Mouse (Mus musculus) neural tube, embryonic 13.5 days (tissue): ENCODE measurements around the gene Gm49361. TPM values are rescaled to one million over a fixed set of nuclear protein-coding genes. Genes with fewer than 3 reads are reported as not detected.
"Not testable (repeated sequence)": the region's sequence is repeated elsewhere in the genome, so short reads cannot be mapped to it uniquely, and the experiment has no call there.

Experiments used
- ATAC-seq: fragments of 200-750 bp; cut with Nextera tagmentation; 2 replicates; pipeline ENCODE4 v1.8.0; 2017; ENCODE audit warnings: low read depth, mild to moderate bottlenecking, moderate TSS enrichment, moderate library complexity
- H3K27ac ChIP-seq: fragments of 300-500 bp; sonication (generic); replicated peaks from 2 replicates; pipeline ENCODE4 v1.5.1; 2015; ENCODE audit warnings: moderate library complexity, mild to moderate bottlenecking, inconsistent platforms
- H3K27me3 ChIP-seq: fragments of 300-500 bp; sonication (generic); 2 replicates; pipeline ENCODE4 v1.6.1; 2015; ENCODE audit warnings: mild to moderate bottlenecking, inconsistent platforms
- H3K36me3 ChIP-seq: fragments of 300-500 bp; sonication (generic); 2 replicates; pipeline ENCODE4 v1.6.1; 2015; ENCODE audit warnings: mild to moderate bottlenecking, inconsistent platforms
- H3K4me1 ChIP-seq: fragments of 300-500 bp; sonication (generic); replicated peaks from 2 replicates; pipeline ENCODE4 v1.6.1; 2015; ENCODE audit warnings: inconsistent platforms
- H3K4me2 ChIP-seq: fragments of 300-500 bp; sonication (generic); 2 replicates; pipeline ENCODE4 v1.6.1; 2015; ENCODE audit warnings: inconsistent platforms, mild to moderate bottlenecking, moderate library complexity
- H3K4me3 ChIP-seq: fragments of 300-500 bp; sonication (generic); 2 replicates; pipeline ENCODE4 v1.5.1; 2015; ENCODE audit warnings: mild to moderate bottlenecking, inconsistent platforms
- H3K9ac ChIP-seq: fragments of 300-500 bp; sonication (generic); 2 replicates; pipeline ENCODE4 v1.6.1; 2015; ENCODE audit warnings: moderate library complexity, mild to moderate bottlenecking, inconsistent platforms
- H3K9me3 ChIP-seq: fragments of 300-500 bp; sonication (generic); 2 replicates; pipeline ENCODE4 v1.6.1; 2016; ENCODE audit warnings: inconsistent platforms
- WGBS: fragments of 180-500 bp; shearing (Covaris S2); methylation state at CpG from one replicate; pipeline ENCODE4 v1.1.7; 2015; 5-methylcytosine and 5-hydroxymethylcytosine counted together
- polyA plus RNA-seq: library from polyadenylated mRNA; unstranded; fragments of >200 nt; fragmentation: Nextera tagmentation; extraction: Ambion mirVana; gene quantifications from 2 replicates; pipeline ENCODE4 v1.2.1, GENCODE M21; 2015

Gm49361 gene
- polyA plus RNA-seq, 1 experiment from 2014 or later, result not detected

- Histone ChIP-seq H3K36me3 (peaks cover 28% of the 10 kb centered on the region), H3K27me3 (no peaks in the 10 kb centered on the region), H3K4me3 (no peak overlapping the region), H3K4me1 (peaks cover 9% of the 10 kb centered on the region), H3K4me2 (no peak overlapping the region), H3K9me3 (no peaks in the 10 kb centered on the region), H3K27ac (peak overlapping the region; percentile 74), H3K9ac (no peak overlapping the region)
- WGBS, result 45% methylated on average over 12 of the region's 12 CpGs
- ATAC-seq, result no peak
Measured at GRCm38 (mm10) chr14:57701915-57702477, 43.9 kb downstream of the Gm49361 start.

DNA sequence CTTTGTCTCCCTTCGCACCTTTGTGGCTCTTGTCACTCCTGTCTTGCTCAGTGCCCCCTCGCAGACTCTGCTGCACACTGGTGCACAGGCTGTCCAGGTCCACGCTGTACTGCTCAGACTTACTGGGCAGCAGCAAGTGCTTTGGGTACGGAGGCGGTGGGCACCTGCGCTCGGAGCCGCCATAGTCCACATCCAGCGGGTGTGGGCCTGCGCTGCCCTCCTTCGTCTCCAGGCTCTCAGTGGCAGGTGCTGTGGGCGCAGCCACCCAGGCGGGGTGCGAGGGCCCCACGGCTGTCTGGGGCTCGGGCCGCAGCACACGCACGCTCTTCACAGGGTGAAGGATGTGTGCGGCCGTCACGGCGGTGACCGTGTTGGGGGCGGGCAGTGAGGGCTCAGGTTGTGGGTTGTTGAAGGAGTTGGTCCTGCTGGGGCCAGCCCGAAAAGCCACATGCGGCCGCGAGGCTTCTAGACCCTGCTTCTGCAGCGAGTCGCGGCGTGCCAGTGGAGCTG is 46.4 kb downstream of the Gm49361 start:
- H3K4me1 ChIP-seq, result no peaks in the 10 kb centered on the region; the same call in 1 of the 2 replicates
- no peak overlapping the region for H3K27ac ChIP-seq
- no peak overlapping the region for H3K4me2 ChIP-seq
- no peaks in the 10 kb centered on the region for H3K9me3 ChIP-seq
- H3K4me3 ChIP-seq, result no peak overlapping the region
- no peaks in the 10 kb centered on the region for H3K27me3 ChIP-seq
- H3K36me3 ChIP-seq, result peaks cover 51% of the 10 kb centered on the region
- 98% methylated on average over 33 of the region's 33 CpGs for WGBS
- H3K9ac ChIP-seq, result no peak overlapping the region
- ATAC-seq, result no peak

DNA sequence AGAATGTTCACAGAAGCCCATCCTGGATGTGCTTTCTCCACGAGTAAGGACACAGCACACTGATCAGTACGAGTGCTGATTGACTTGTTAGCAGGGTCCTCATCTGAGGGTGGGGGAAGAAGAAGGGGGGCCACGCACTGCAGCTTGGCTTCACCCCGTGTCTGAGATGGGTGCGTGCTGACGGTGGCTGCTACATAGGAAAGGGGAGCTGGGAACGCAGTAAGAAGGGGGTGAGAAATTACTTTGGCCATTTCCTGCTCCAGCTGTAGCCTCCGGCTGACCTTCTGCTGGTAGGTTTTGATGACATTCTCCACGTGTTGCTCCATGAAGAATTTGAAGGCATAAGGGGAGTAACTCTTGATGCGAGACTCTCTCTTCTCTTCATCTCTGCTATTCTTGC is 46.9 kb downstream of the Gm49361 start:
- 89% methylated on average over 10 of the region's 10 CpGs for WGBS
- Histone ChIP-seq H3K27ac (no peak overlapping the region), H3K27me3 (no peaks in the 10 kb centered on the region), H3K36me3 (peaks cover 56% of the 10 kb centered on the region), H3K4me3 (no peak overlapping the region), H3K4me1 (no peaks in the 10 kb centered on the region; the same call in 1 of the 2 replicates), H3K4me2 (no peak overlapping the region), H3K9ac (no peak overlapping the region), H3K9me3 (no peaks in the 10 kb centered on the region)
- ATAC-seq, result no peak

GRCm38 (mm10) chr14:57696066-57696465 is 49.8 kb downstream of the Gm49361 start:
- Histone ChIP-seq H3K4me3 (no peak overlapping the region), H3K4me1 (no peaks in the 10 kb centered on the region), H3K9ac (no peak overlapping the region), H3K27me3 (no peaks in the 10 kb centered on the region), H3K36me3 (peaks cover 72% of the 10 kb centered on the region), H3K27ac (no peak overlapping the region), H3K9me3 (no peaks in the 10 kb centered on the region), H3K4me2 (no peak overlapping the region)
- 96% methylated on average over 15 of the region's 15 CpGs for WGBS
- no peak for ATAC-seq

DNA sequence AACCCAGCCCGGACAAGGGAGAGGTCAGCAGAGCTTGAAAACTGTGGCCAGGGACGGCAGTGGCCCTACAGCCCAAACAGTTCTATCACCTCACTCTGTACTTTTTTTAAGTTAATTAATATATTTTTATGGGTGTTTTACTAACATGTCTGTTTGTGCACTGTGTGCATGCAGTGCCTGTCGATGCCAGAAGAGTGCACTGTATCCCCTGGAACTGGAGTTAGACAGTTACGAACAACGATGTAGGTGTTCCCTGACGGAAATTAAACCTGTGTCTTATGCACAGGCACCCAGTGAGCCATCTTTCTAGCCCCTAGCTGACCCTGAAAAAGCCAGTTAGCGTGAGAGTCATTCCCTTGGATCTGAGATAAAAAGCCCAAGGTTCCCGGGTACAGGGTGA is 50.4 kb downstream of the Gm49361 start:
- no peaks in the 10 kb centered on the region for H3K9me3 ChIP-seq
- H3K4me3 ChIP-seq, result no peak overlapping the region
- ATAC-seq, result no peak
- peaks cover 75% of the 10 kb centered on the region for H3K36me3 ChIP-seq
- H3K27me3 ChIP-seq, result no peaks in the 10 kb centered on the region
- H3K4me1 ChIP-seq, result no peaks in the 10 kb centered on the region
- H3K27ac ChIP-seq, result no peak overlapping the region
- H3K9ac ChIP-seq, result no peak overlapping the region
- WGBS, result 90% methylated on average over 8 of the region's 8 CpGs
- H3K4me2 ChIP-seq, result no peak overlapping the region

- Histone ChIP-seq H3K4me3 (no peak overlapping the region), H3K9ac (no peak overlapping the region), H3K27ac (no peak overlapping the region), H3K4me1 (no peaks in the 10 kb centered on the region), H3K27me3 (no peaks in the 10 kb centered on the region), H3K4me2 (no peak overlapping the region), H3K36me3 (peaks cover 67% of the 10 kb centered on the region), H3K9me3 (no peaks in the 10 kb centered on the region)
- WGBS, result 88% methylated on average over 16 of the region's 16 CpGs
- ATAC-seq, result no peak
Measured at GRCm38 (mm10) chr14:57694246-57694645, 51.7 kb downstream of the Gm49361 start.

- ATAC-seq, result no peak
- Histone ChIP-seq H3K9me3 (no peaks in the 10 kb centered on the region), H3K36me3 (peaks cover 57% of the 10 kb centered on the region), H3K9ac (no peak overlapping the region), H3K27ac (no peak overlapping the region), H3K4me1 (no peaks in the 10 kb centered on the region), H3K4me2 (no peak overlapping the region), H3K27me3 (no peaks in the 10 kb centered on the region), H3K4me3 (no peak overlapping the region)
- 96% methylated on average over 17 of the region's 17 CpGs for WGBS
Measured at GRCm38 (mm10) chr14:57692517-57693130, 53.3 kb downstream of the Gm49361 start.

DNA sequence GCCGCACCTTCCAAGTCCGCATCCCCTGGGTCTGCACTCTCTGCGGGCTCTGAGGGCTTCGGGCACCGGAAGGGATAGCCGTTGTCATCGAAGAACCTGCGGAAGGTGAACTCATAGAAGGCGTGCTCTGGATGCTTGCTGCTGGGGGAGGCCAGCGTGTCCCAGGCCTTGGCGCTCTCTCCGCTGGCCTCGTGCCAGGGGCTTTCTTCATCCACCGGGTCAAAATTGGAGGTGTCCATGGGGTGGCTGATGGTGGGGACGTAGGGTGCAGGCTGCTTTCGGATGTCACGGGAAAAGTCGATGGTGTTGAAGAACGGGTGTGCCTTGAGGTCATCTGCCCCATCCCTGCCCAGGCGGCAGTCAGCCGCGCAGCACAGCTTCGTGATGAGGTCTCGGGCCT is 54.6 kb downstream of the Gm49361 start:
- WGBS, result 97% methylated on average over 24 of the region's 24 CpGs
- H3K36me3 ChIP-seq, result peaks cover 45% of the 10 kb centered on the region

GRCm38 (mm10) chr14:57690681-57691080 is 55.2 kb downstream of the Gm49361 start:
- Histone ChIP-seq H3K4me1 (no peaks in the 10 kb centered on the region), H3K27ac (no peak overlapping the region), H3K4me3 (no peak overlapping the region), H3K9me3 (no peaks in the 10 kb centered on the region), H3K27me3 (no peaks in the 10 kb centered on the region), H3K4me2 (no peak overlapping the region), H3K9ac (no peak overlapping the region), H3K36me3 (peaks cover 39% of the 10 kb centered on the region)
- ATAC-seq, result no peak
- WGBS, result 96% methylated on average over 8 of the region's 8 CpGs

More for the DNA sequence above, 54.6 kb downstream of the Gm49361 start:
- Histone ChIP-seq H3K9me3 (no peaks in the 10 kb centered on the region), H3K27ac (no peak overlapping the region), H3K9ac (no peak overlapping the region), H3K4me3 (no peak overlapping the region), H3K4me1 (no peaks in the 10 kb centered on the region), H3K4me2 (no peak overlapping the region), H3K27me3 (no peaks in the 10 kb centered on the region)
- no peak for ATAC-seq

GRCm38 (mm10) chr14:57688066-57688465 is 57.8 kb downstream of the Gm49361 start:
- not testable (repeated sequence) for H3K9me3 ChIP-seq, H3K27ac ChIP-seq, H3K4me2 ChIP-seq, H3K9ac ChIP-seq, H3K4me3 ChIP-seq, ATAC-seq, H3K4me1 ChIP-seq, H3K27me3 ChIP-seq
- H3K36me3 ChIP-seq, result peaks cover 18% of the 10 kb centered on the region
- WGBS, result 92% methylated on average over 7 of the region's 7 CpGs

DNA sequence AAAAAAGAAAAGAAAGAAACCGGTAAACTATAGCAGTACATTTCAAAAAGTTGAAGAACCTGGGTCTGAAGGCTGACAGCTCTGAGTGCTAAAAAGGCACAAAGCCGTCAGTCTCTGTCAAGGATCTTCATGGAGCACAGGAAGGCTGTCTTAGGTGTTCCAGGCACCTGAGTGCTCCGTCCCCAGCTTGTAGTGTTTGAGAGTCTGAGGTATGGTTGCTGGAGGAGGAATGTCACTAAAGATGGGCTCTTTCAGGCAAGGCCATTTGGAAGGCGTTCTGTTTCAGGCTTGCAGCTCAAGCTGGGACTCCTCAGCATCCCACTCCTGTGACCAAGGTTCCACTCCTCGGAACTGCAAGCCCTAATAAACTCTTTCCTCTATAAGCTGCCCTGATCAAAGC is 58.5 kb downstream of the Gm49361 start:
- ATAC-seq, result no peak

DNA sequence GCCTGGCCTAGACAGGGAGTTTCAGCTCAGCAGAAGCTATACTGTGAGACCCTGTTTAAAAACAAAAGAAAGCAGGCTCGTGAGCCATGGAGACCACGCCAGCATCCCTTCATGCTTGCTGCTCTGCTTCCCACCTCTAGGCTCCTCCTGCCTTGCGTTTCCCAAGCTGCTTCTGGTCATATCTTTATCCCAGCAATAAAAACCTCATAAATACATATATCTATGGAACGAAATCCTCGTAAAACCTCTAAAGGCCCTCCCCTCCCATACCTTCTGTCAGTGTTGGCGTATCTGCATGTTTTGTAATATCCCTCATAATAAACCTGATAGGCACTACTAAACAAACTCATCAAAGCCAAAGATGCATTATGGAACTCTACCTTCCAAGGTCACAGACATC is 59.3 kb downstream of the Gm49361 start:
- H3K9me3 ChIP-seq, result no peaks in the 10 kb centered on the region
- no peak overlapping the region for H3K4me3 ChIP-seq
- H3K27ac ChIP-seq, result no peak overlapping the region
- no peak for ATAC-seq
- H3K27me3 ChIP-seq, result no peaks in the 10 kb centered on the region
- no peaks in the 10 kb centered on the region for H3K4me1 ChIP-seq
- 93% methylated on average over 6 of the region's 6 CpGs for WGBS
- no peak overlapping the region for H3K4me2 ChIP-seq
- H3K36me3 ChIP-seq, result peaks cover 13% of the 10 kb centered on the region
- no peak overlapping the region for H3K9ac ChIP-seq

More for the DNA sequence above, 58.5 kb downstream of the Gm49361 start:
- Histone ChIP-seq H3K27me3 (no peaks in the 10 kb centered on the region), H3K4me3 (no peak overlapping the region), H3K4me1 (no peaks in the 10 kb centered on the region), H3K36me3 (peaks cover 13% of the 10 kb centered on the region), H3K9me3 (no peaks in the 10 kb centered on the region), H3K27ac (no peak overlapping the region), H3K4me2 (no peak overlapping the region), H3K9ac (no peak overlapping the region)
- whole genome bisulfite sequencing, result 88% methylated on average over 5 of the region's 5 CpGs

GRCm38 (mm10) chr14:57684579-57684978 is 61.3 kb downstream of the Gm49361 start:
- no peak for ATAC-seq
- Histone ChIP-seq H3K4me3 (no peak overlapping the region), H3K27me3 (no peaks in the 10 kb centered on the region), H3K4me2 (no peak overlapping the region), H3K4me1 (no peaks in the 10 kb centered on the region), H3K9me3 (no peaks in the 10 kb centered on the region), H3K27ac (no peak overlapping the region), H3K36me3 (0 out of 2 replicates have a peak, but pooled peaks cover 2% of the 10 kb centered on the region), H3K9ac (no peak overlapping the region)
- 6% methylated on average over 1 of the region's 1 CpGs for WGBS
